In the genomic region with DNA sequence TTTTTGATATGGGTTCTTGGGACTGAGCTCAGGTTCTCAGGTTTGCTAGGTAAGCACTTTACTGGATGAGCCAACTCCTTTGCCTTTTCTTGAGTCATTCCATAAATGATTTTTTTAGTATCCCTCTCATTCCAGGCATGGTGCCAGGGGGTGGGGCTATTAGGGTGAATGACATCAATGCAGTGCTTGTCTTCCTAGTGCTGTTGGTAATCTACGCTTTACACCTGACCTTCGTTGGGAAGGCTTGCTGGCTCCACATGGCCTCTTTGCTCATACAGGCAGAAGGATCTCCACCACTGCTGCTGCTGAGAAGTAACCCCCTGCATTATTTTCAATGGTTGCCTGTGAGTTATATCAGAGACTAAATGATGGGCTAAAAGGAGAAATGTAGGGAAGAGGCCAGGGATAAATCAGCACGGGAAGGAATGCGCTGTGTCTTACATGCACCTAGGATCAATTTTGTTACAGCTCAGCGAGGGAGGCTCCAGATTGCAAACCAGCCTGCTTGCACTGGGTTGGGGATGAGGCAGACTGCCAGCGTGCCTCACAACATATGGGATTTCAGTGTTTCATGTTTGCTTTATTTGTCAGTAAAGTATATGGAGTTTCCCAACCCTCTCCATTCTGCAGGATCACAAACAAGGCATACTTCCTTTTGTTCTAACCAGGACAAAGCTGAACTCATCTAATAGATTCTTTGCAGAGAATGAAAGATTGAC, we compare ENCODE assay signal across 7 mouse cellular contexts.
A peak's percentile ranks its signal among the peaks of the same experiment; 100 is the strongest.
DNase-seq lines count a peak whose midpoint lies in the region; ATAC-seq and TF ChIP-seq lines count a peak whose summit lies in the region.

No protein-coding gene starts in this region.

- no peak overlapping the region for H3K9ac ChIP-seq in neural tube, embryonic 15.5 days (replicated peaks)

- H3K4me2 ChIP-seq in neural tube, embryonic 15.5 days: no peak overlapping the region

- no peaks in the 10 kb centered on the region for H3K27me3 ChIP-seq in neural tube, embryonic 15.5 days (replicated peaks)

- no peaks in the 10 kb centered on the region for H3K9me3 ChIP-seq in neural tube, embryonic 15.5 days (replicated peaks)

- 74% methylated on average over 6 of the region's 6 CpGs for WGBS in neural tube, embryonic 15.5 days

- peak overlapping the region; percentile 18; the same call in 1 of the 2 replicates for H3K27ac ChIP-seq in neural tube, embryonic 15.5 days (replicated peaks)
- no peak overlapping the region for H3K27ac ChIP-seq in left cerebral cortex, adult 2 months

- H3K4me3 ChIP-seq in neural tube, embryonic 15.5 days (replicated peaks): no peak overlapping the region
- H3K4me3 ChIP-seq in left cerebral cortex, adult 2 months: no peak overlapping the region

- no peaks in the 10 kb centered on the region for H3K36me3 ChIP-seq in neural tube, embryonic 15.5 days

- no peak for ATAC-seq in neural tube, embryonic 15.5 days (ENCODE audit: low FRiP score)
- no peak for ATAC-seq in megakaryocyte-erythroid progenitor cell, adult 5-6 weeks (replicated peaks; ENCODE audit: low FRiP score, low TSS enrichment, poor library complexity, severe bottlenecking)
- no peak for ATAC-seq in monocyte, adult 5-6 weeks (replicated peaks; ENCODE audit: insufficient number of reproducible peaks, low FRiP score, low TSS enrichment, poor library complexity, severe bottlenecking)

- intact Hi-C loops in left cerebral cortex, adult 2 months (cut with DNase I): no loop called here

- TF ChIP-seq CTCF in left cerebral cortex, adult 2 months (IDR thresholded peaks at IDR 0.05): no peak

- no peak for DNase-seq in neural tube, embryonic 10.5 days (ENCODE audit: extremely low spot score, low spot score)
- peak; percentile 50 to 75 for DNase-seq in frontal cortex, adult 2 months (ENCODE audit: extremely low spot score in 1 of 2, low spot score in 1 of 2)
- peak; percentile 39 to 62 for DNase-seq in left cerebral cortex, adult 2 months (ENCODE audit: extremely low spot score in 1 of 2, low spot score in 2 of 2)
- peak; percentile 78 for DNase-seq in right cerebral cortex, postnatal 4 days

- H3K4me1 ChIP-seq in neural tube, embryonic 15.5 days: no peaks in the 10 kb centered on the region
